Mouse (Mus musculus): ENCODE results near the gene Sst.

DNA sequence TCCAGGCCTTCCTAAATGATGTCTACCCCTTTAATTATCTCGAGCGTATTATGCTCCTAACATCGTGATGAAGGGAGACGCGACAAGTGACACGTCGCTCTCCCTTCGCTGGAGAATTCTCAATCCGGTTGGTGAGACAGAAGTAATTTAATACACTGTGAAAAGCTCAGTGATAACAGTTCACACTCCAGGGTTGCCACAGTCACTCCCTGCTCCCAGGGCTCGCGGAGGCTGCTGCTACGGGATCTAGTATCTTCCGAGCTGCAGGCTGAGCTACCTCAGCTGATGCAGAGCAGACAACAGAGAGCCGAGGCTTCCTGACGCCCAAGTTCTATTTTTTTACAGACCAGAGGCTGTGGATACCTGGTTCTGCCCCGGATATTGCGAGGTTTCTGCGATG, 40.5 kb upstream of the Sst start:
- TF ChIP-seq CTCF (IDR thresholded peaks at IDR 0.05; ENCODE audit: low read depth, low read length) (no peak), POLR2A (IDR thresholded peaks at IDR 0.05; ENCODE audit: extremely low read depth, insufficient read depth, low read length) (no peak)

All from liver, adult 2 months (tissue).